ENCODE assay signal across 12 mouse cellular contexts in the genomic region with DNA sequence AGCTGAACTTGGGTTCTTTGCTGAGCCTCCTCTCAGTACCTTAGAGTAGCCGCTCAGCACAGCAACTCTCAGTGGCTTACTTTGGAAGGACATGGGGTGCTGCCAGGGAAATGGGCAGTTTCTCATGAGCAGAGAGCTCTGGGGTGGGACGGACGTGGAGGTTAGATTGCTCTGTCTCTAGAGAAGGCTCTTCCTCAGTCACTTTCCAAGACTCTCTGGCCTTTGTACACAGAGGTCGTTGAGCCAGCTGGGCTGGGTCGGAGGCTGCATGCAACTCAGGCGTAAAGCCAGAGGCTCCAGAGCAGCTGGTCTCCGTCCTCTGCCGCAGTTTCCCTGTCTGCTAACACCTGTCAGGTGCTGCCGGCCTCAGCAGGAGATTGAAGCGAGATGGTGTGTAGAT. TPM values are rescaled to one million over a fixed set of nuclear protein-coding genes. Genes with fewer than 3 reads are reported as not detected.
DNase-seq lines count a peak whose midpoint lies in the region; ATAC-seq and TF ChIP-seq lines count a peak whose summit lies in the region.
"Had no signal": no experiment of that assay in that cellular context is flagged by ENCODE, and none has a peak within 500 bp of the region (broad histone marks: within the 10 kb centered on the region; RNA-seq: fewer than 3 reads in every experiment).

No protein-coding gene starts in this region.

- H3K27ac ChIP-seq in hindbrain, embryonic 10.5 days: no peak overlapping the region
- H3K27ac ChIP-seq: forebrain, embryonic 10.5 days; midbrain, embryonic 12.5 days had no signal

- no peaks in the 10 kb centered on the region for H3K4me1 ChIP-seq in lung, adult 2 months (ENCODE audit: control insufficient read depth, insufficient read depth, low read length)
- H3K4me1 ChIP-seq in hindbrain, embryonic 10.5 days (replicated peaks): no peaks in the 10 kb centered on the region; the same call in 1 of the 2 replicates
- H3K4me1 ChIP-seq: forebrain, embryonic 10.5 days; midbrain, embryonic 12.5 days had no signal

- ATAC-seq in granulocyte monocyte progenitor cell, adult 5-6 weeks (replicated peaks; ENCODE audit: poor library complexity, severe bottlenecking): no peak
- ATAC-seq: hindbrain, embryonic 16.5 days had no signal

- DNase-seq in adrenal gland, postnatal 14 days: peak; percentile 47
- DNase-seq in adrenal gland, adult 18-20 months (ENCODE audit: low spot score in 2 of 2): no peak
- peak; percentile 45 for DNase-seq in testis, postnatal 14 days (ENCODE audit: low spot score)
- DNase-seq in testis, postnatal 10 days (ENCODE audit: low spot score): no peak
- peak; percentile 23 for DNase-seq in lung, adult 2 months
- DNase-seq in thymus, postnatal 36 days: peak; percentile 29 to 46
- DNase-seq in hindbrain, embryonic 10.5 days (ENCODE audit: low spot score): no peak

- no peak for TF ChIP-seq POLR2A in lung, adult 2 months (IDR thresholded peaks at IDR 0.05; ENCODE audit: borderline replicate concordance, extremely low read depth, low read depth, low read length)

- no peaks in the 10 kb centered on the region for H3K27me3 ChIP-seq in hindbrain, embryonic 10.5 days (ENCODE audit: insufficient read depth, poor library complexity, severe bottlenecking)
- H3K27me3 ChIP-seq: midbrain, embryonic 12.5 days had no signal

- no peak for TF ChIP-seq CTCF in lung, adult 2 months (IDR thresholded peaks at IDR 0.05; ENCODE audit: insufficient read depth, low read length)

- 58% methylated on average over 10 of the region's 10 CpGs for WGBS in lung, adult 2 months
- WGBS in hindbrain, embryonic 10.5 days: 85% methylated on average over 10 of the region's 10 CpGs

- peaks cover 99% of the 10 kb centered on the region for H3K36me3 ChIP-seq in hindbrain, embryonic 10.5 days

- H3K9me3 ChIP-seq in hindbrain, embryonic 10.5 days: peaks cover 6% of the 10 kb centered on the region; the same call in 1 of the 2 replicates
- H3K9me3 ChIP-seq: midbrain, embryonic 12.5 days had no signal

- no peak overlapping the region for H3K4me3 ChIP-seq in lung, adult 2 months (replicated peaks; ENCODE audit: extremely low read depth, low read depth, low read length)
- no peak overlapping the region for H3K4me3 ChIP-seq in hindbrain, embryonic 10.5 days
- H3K4me3 ChIP-seq: forebrain, embryonic 10.5 days; midbrain, embryonic 12.5 days had no signal

RNA-seq across cellular contexts. Expression of gene Pnpla1, which starts 23.5 kb away (rescaled TPM):
- 0.15 TPM in 1 of 2 replicates, not detected in the other for total RNA-seq in adrenal gland, postnatal 14 days (2021)
- under 1 TPM in 1 of 2 experiments, not detected in 1; 0.13 TPM for total RNA-seq in adrenal gland, adult 18-20 months (2021)
- 0.12 and 3.9 TPM in 2 replicates for polyA plus RNA-seq in lung, adult 2 months (2012; rRNA removed)
- not detected in 2 replicates for total RNA-seq in granulocyte monocyte progenitor cell, adult 5-6 weeks (2014; fragmentation: Nextera tagmentation)
- total RNA-seq in granulocyte monocyte progenitor cell, adult 5-6 weeks (2017): under 0.01 and 0.13 TPM in 2 replicates
- not detected in 2 replicates for polyA plus RNA-seq in hindbrain, embryonic 10.5 days (2016; fragmentation: Nextera tagmentation; extraction: Ambion mirVana)
- polyA plus RNA-seq: brain, embryonic 14.5 days; forebrain, embryonic 10.5 days; hindbrain, embryonic 16.5 days; midbrain, embryonic 12.5 days had no signal

RNA-seq across cellular contexts. Expression of gene Brpf3, which starts 33.8 kb away (rescaled TPM):
- total RNA-seq in adrenal gland, postnatal 14 days (2021): 62.6 and 64.5 TPM in 2 replicates
- 10 to 100 TPM; 51.7 to 91.8 TPM for total RNA-seq in adrenal gland, adult 18-20 months (2021)
- 24.7 and 26.3 TPM in 2 replicates for polyA plus RNA-seq in lung, adult 2 months (2012; rRNA removed)
- total RNA-seq in granulocyte monocyte progenitor cell, adult 5-6 weeks (2014; fragmentation: Nextera tagmentation): 30.4 and 39.0 TPM in 2 replicates
- 2.8 and 15.2 TPM in 2 replicates for total RNA-seq in granulocyte monocyte progenitor cell, adult 5-6 weeks (2017)
- 9.8 and 12.2 TPM in 2 replicates for polyA plus RNA-seq in hindbrain, embryonic 10.5 days (2016; fragmentation: Nextera tagmentation; extraction: Ambion mirVana)

Comparison
In these comparisons a context has a peak if more than half of its experiments do, and no peak if none do; other contexts are left out.
1. DNase-seq: peak in adrenal gland, postnatal 14 days (single experiment), testis, postnatal 14 days (single experiment), lung, adult 2 months (single experiment) and thymus, postnatal 36 days (2 of 2); none in adrenal gland, adult 18-20 months (0 of 2), testis, postnatal 10 days (single experiment) and hindbrain, embryonic 10.5 days (single experiment).